Mouse (Mus musculus) myocyte (in vitro differentiated cells): ENCODE data around the gene Dact3.

Experiments
- CEBPB ChIP-seq: IDR thresholded peaks from 2 replicates; pipeline ENCODE4 v1.6.1; 2011; ENCODE audit warnings: mild to moderate bottlenecking, moderate library complexity; ENCODE audit not compliant: poor library complexity, insufficient read depth, severe bottlenecking
- E2F4 ChIP-seq: IDR thresholded peaks from one replicate; pipeline ENCODE4 v1.6.1; 2011; ENCODE audit warnings: mild to moderate bottlenecking, control low read depth, moderate library complexity; ENCODE audit not compliant: insufficient read depth
- MAX ChIP-seq: IDR thresholded peaks from one replicate; pipeline ENCODE4 v1.6.1; 2011; ENCODE audit warnings: low read depth, mild to moderate bottlenecking, control low read depth
- MYOD1 ChIP-seq, 3 experiments: IDR thresholded peaks; one replicate each; pipeline ENCODE4 v1.6.1; 2011; ENCODE audit warnings: control low read depth in 2 of 3, low read depth in 2 of 3, mild to moderate bottlenecking in 2 of 3, moderate library complexity in 1 of 3; ENCODE audit not compliant: insufficient read length in 2 of 3, control insufficient read depth in 1 of 3
- MYOG ChIP-seq, 3 experiments: IDR thresholded peaks; one replicate each; pipeline ENCODE4 v1.6.1; 2011; ENCODE audit warnings: control low read depth in 2 of 3, low read depth in 2 of 3, mild to moderate bottlenecking in 2 of 3; ENCODE audit not compliant: insufficient read length in 2 of 3, control insufficient read depth in 1 of 3, insufficient read depth in 1 of 3
- POLR2A ChIP-seq: IDR thresholded peaks from one replicate; pipeline ENCODE4 v1.6.1; 2011; ENCODE audit warnings: low read depth, mild to moderate bottlenecking, control low read depth, moderate library complexity; ENCODE audit not compliant: insufficient read length
- POLR2AphosphoS2 ChIP-seq: IDR thresholded peaks from one replicate; pipeline ENCODE4 v1.6.1; 2011; ENCODE audit warnings: low read depth, control low read depth; ENCODE audit not compliant: insufficient read length
- REST ChIP-seq: IDR thresholded peaks from one replicate; pipeline ENCODE4 v1.6.1; 2011; ENCODE audit warnings: mild to moderate bottlenecking, control low read depth, moderate library complexity; ENCODE audit not compliant: insufficient read depth, insufficient read length
- SRF ChIP-seq: IDR thresholded peaks from one replicate; pipeline ENCODE4 v1.6.1; 2011; ENCODE audit warnings: low read depth; ENCODE audit not compliant: control insufficient read depth, insufficient read length
- TCF12 ChIP-seq: IDR thresholded peaks from one replicate; pipeline ENCODE4 v1.6.1; 2011; ENCODE audit warnings: mild to moderate bottlenecking, control low read depth; ENCODE audit not compliant: poor library complexity, insufficient read depth, severe bottlenecking
- USF1 ChIP-seq: IDR thresholded peaks from one replicate; pipeline ENCODE4 v1.6.1; 2011; ENCODE audit warnings: low read depth, mild to moderate bottlenecking, control low read depth, moderate library complexity

- no peak for TF ChIP-seq POLR2AphosphoS2
- peak in 1 of 3 experiments; percentile 66 for TF ChIP-seq MYOG (IDR thresholded peaks at IDR 0.05; ENCODE audit: control insufficient read depth in 1 of 3, insufficient read depth in 1 of 3, insufficient read length in 2 of 3, low read depth in 2 of 3)
- peak; percentile 50 for TF ChIP-seq POLR2A
- peak in 1 of 3 experiments; percentile 39 for TF ChIP-seq MYOD1 (IDR thresholded peaks at IDR 0.05; ENCODE audit: control insufficient read depth in 1 of 3, insufficient read length in 2 of 3, low read depth in 2 of 3)
- TF ChIP-seq E2F4, result peak; percentile 31
- no peak for TF ChIP-seq MAX
- no peak for TF ChIP-seq REST
- no peak for TF ChIP-seq TCF12
- TF ChIP-seq CEBPB, result no peak
- no peak for TF ChIP-seq USF1
- TF ChIP-seq SRF, result peak; percentile 77
Observed at GRCm38 (mm10) chr7:16924037-16924834, 49.1 kb downstream of the Dact3 start, which contains the start of gene Calm3.
